Mouse (Mus musculus) kidney, embryonic 16.5 days (tissue): ENCODE measurements around the gene Gm11562. TPM values are rescaled to one million over a fixed set of nuclear protein-coding genes. Genes with fewer than 3 reads are reported as not detected.
A peak's percentile ranks its signal among the peaks of the same experiment; 100 is the strongest.
"Not testable (repeated sequence)": the region's sequence is repeated elsewhere in the genome, so short reads cannot be mapped to it uniquely, and the experiment has no call there.

ENCODE experiments used
- ATAC-seq: fragments of 200-750 bp; cut with Nextera tagmentation; 2 replicates; pipeline ENCODE4 v1.8.0; 2017; ENCODE audit warnings: moderate TSS enrichment; ENCODE audit not compliant: low FRiP score, low TSS enrichment
- H3K27ac ChIP-seq: fragments of 300-500 bp; sonication (generic); 2 replicates; pipeline ENCODE4 v1.5.1; 2014; ENCODE audit warnings: low read length
- H3K27me3 ChIP-seq: fragments of 300-500 bp; sonication (generic); 2 replicates; pipeline ENCODE4 v1.6.1; 2014; ENCODE audit warnings: low read length, control low read depth, mixed read lengths; ENCODE audit not compliant: insufficient read depth
- H3K36me3 ChIP-seq: fragments of 300-500 bp; sonication (generic); 2 replicates; pipeline ENCODE4 v1.6.1; 2014; ENCODE audit warnings: low read length, control low read depth, mixed read lengths; ENCODE audit not compliant: insufficient read depth
- H3K4me1 ChIP-seq: fragments of 300-500 bp; sonication (generic); 2 replicates; pipeline ENCODE4 v1.6.1; 2014; ENCODE audit warnings: low read length, control low read depth, mixed read lengths; ENCODE audit not compliant: insufficient read depth
- H3K4me2 ChIP-seq: fragments of 300-500 bp; sonication (generic); replicated peaks from 2 replicates; pipeline ENCODE4 v1.6.1; 2014; ENCODE audit warnings: low read depth, low read length
- H3K4me3 ChIP-seq: fragments of 300-500 bp; sonication (generic); 2 replicates; pipeline ENCODE4 v1.5.1; 2014; ENCODE audit warnings: mild to moderate bottlenecking, low read length
- H3K9ac ChIP-seq: fragments of 300-500 bp; sonication (generic); replicated peaks from 2 replicates; pipeline ENCODE4 v1.6.1; 2014; ENCODE audit warnings: low read length
- H3K9me3 ChIP-seq: fragments of 300-500 bp; sonication (generic); 2 replicates; pipeline ENCODE4 v1.6.1; 2016; ENCODE audit warnings: low read length, control low read depth
- whole genome bisulfite sequencing: fragments of 180-500 bp; shearing (Covaris S2); extraction: QIAGEN DNeasy Blood & Tissue Kit; methylation state at CpG from one replicate; pipeline ENCODE4 v1.1.7; 2014; 5-methylcytosine and 5-hydroxymethylcytosine counted together
- polyA plus RNA-seq: library from polyadenylated mRNA; unstranded; fragments of >200 nt; fragmentation: Nextera tagmentation; extraction: Ambion mirVana; gene quantifications from 2 replicates; pipeline ENCODE4 v1.2.1, GENCODE M21; 2015

The Gm11562 gene
- polyA plus RNA-seq, 1 experiment from 2014 or later = not detected

DNA sequence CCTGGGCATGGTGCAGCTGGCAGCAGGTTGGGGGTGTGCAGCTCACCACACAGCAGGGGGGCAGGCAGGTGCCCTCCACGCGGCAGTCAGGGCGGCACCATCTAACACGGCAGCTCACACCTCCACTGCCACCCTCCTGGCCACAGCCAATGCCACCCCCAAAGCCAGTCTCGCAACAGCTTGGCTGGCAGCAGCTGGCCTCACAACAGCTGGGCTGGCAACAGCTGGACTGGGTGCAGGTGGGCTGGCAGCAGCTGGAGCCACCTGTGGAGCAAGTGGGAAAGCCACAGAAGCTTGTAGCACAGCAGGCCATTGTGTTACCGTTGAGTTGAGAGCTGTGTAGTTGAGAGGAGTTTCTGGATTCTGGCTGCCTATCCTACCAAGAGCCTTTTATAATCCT, 22.5 kb downstream of the Gm11562 start, which contains the start of gene Krtap9-3:
Krtap9-3 (minus strand) TSS at position 364 of the 400 bp plus-strand sequence.
- not testable (repeated sequence) for H3K27me3 ChIP-seq, H3K27ac ChIP-seq, H3K4me2 ChIP-seq, H3K4me3 ChIP-seq, H3K9me3 ChIP-seq, H3K36me3 ChIP-seq, H3K9ac ChIP-seq, ATAC-seq, H3K4me1 ChIP-seq
- 80% methylated on average over 3 of the region's 6 CpGs for WGBS

DNA sequence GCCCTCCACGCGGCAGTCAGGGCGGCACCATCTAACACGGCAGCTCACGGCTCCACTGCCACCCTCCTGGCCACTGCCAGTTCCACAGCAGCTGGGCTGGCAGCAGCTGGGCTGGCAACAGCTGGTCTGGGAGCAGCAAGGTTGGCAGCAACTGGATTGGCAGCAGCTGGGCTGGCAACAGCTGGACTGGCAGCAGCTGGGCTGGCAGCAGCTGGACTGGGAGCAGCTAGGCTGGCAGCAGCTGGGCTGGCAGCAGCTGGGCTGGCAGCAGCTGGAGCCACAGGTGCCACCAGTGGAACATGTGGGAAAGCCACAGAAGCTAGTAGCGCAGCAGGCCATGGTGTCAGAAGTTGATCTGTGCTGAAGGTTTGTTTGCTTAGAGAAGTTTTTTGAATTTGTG, 29.3 kb downstream of the Gm11562 start, which contains the start of gene Krtap1-3:
Krtap1-3 (minus strand) TSS at position 359 of the 400 bp plus-strand sequence.
- Histone ChIP-seq H3K27me3 (no peaks in the 10 kb centered on the region), H3K36me3 (no peaks in the 10 kb centered on the region), H3K9ac (no peak within 1 kb of the TSS), H3K9me3 (no peaks in the 10 kb centered on the region), H3K27ac (no peak within 1 kb of the TSS), H3K4me1 (no peaks in the 10 kb centered on the region), H3K4me2 (no peak within 1 kb of the TSS), H3K4me3 (no peak within 1 kb of the TSS)
- ATAC-seq = no peak
- WGBS = 91% methylated on average over 6 of the region's 6 CpGs

DNA sequence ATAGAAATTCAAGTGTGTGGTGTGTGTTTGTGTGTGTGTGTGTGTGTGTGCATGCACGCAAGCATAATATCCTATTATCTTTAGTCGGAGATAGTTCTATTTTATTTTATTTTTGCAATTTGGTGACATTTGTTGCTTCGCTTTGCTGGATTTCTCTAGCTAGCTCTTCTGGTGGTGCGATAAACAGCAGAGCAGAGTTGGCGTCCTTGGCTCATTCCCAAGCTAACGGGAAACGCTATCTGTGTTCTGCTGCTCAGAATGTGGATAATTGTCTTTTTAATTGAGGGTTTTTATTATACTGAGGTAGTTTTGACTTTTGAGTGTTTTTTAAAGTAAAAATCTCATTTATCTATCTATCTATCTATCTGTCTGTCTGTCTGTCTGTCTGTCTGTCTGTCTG, 35.1 kb downstream of the Gm11562 start:
- Histone ChIP-seq H3K27ac (no peak overlapping the region), H3K4me3 (no peak overlapping the region), H3K4me2 (no peak overlapping the region), H3K9ac (no peak overlapping the region), H3K4me1 (no peaks in the 10 kb centered on the region), H3K27me3 (no peaks in the 10 kb centered on the region), H3K36me3 (no peaks in the 10 kb centered on the region), H3K9me3 (no peaks in the 10 kb centered on the region)
- 86% methylated on average over 7 of the region's 7 CpGs for WGBS
- ATAC-seq = no peak

- Histone ChIP-seq H3K9ac (no peak within 1 kb of the TSS), H3K4me3 (no peak within 1 kb of the TSS), H3K27me3 (no peaks in the 10 kb centered on the region), H3K27ac (no peak within 1 kb of the TSS), H3K9me3 (no peaks in the 10 kb centered on the region), H3K4me2 (no peak within 1 kb of the TSS), H3K36me3 (no peaks in the 10 kb centered on the region), H3K4me1 (no peaks in the 10 kb centered on the region)
- ATAC-seq = no peak
- 72% methylated on average over 5 of the region's 5 CpGs for WGBS
Observed at GRCm38 (mm10) chr11:99583245-99583704, 37.0 kb downstream of the Gm11562 start, which contains the start of gene Krtap1-4. Gene Krtap1-4, minus strand, starts transcription at chr11:99583654.

- H3K9ac ChIP-seq = no peak overlapping the region
- H3K27me3 ChIP-seq = no peaks in the 10 kb centered on the region
- ATAC-seq = no peak
- no peaks in the 10 kb centered on the region for H3K4me1 ChIP-seq
- no peaks in the 10 kb centered on the region for H3K36me3 ChIP-seq
- no peak overlapping the region for H3K27ac ChIP-seq
- H3K9me3 ChIP-seq = no peaks in the 10 kb centered on the region
- H3K4me2 ChIP-seq = no peak overlapping the region
- WGBS = 81% methylated on average over 6 of the region's 6 CpGs
- H3K4me3 ChIP-seq = no peak overlapping the region
Observed at GRCm38 (mm10) chr11:99581564-99581963, 38.7 kb downstream of the Gm11562 start.

DNA sequence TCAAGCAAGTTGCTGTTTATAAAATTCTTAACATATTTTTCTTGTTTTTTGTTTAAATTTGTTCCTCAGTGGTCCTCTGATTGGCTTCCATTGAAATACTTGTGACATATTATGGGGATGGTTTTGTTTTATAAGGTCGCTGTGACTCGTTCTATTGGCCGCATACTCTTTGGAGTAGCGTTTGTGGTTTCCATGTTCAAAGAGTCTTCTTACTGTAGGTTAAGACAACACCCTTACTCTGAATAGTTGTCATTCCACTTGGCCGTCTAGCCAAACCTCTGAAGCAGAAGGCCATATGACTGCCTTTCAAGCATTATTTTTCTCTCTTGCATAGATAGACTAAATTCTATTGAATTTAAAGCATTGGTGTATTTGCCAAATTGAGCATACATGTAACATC, 39.2 kb downstream of the Gm11562 start:
- no peaks in the 10 kb centered on the region for H3K9me3 ChIP-seq
- no peaks in the 10 kb centered on the region for H3K36me3 ChIP-seq
- no peak for ATAC-seq
- H3K4me2 ChIP-seq = no peak overlapping the region
- no peaks in the 10 kb centered on the region for H3K27me3 ChIP-seq
- WGBS = 88% methylated on average over 5 of the region's 5 CpGs
- no peak overlapping the region for H3K9ac ChIP-seq
- no peaks in the 10 kb centered on the region for H3K4me1 ChIP-seq
- H3K27ac ChIP-seq = no peak overlapping the region
- no peak overlapping the region for H3K4me3 ChIP-seq

- no peak within 1 kb of the TSS for H3K4me2 ChIP-seq
- ATAC-seq = no peak
- 85% methylated on average over 6 of the region's 6 CpGs for WGBS
- no peak within 1 kb of the TSS for H3K9ac ChIP-seq
- no peaks in the 10 kb centered on the region for H3K4me1 ChIP-seq
- no peaks in the 10 kb centered on the region for H3K27me3 ChIP-seq
- H3K27ac ChIP-seq = no peak within 1 kb of the TSS
- H3K9me3 ChIP-seq = no peaks in the 10 kb centered on the region
- no peak within 1 kb of the TSS for H3K4me3 ChIP-seq
- H3K36me3 ChIP-seq = no peaks in the 10 kb centered on the region
Observed at GRCm38 (mm10) chr11:99580636-99581035, 39.6 kb downstream of the Gm11562 start, which contains the start of gene Krtap1-5. Gene Krtap1-5, minus strand, starts transcription at chr11:99581016.

- ATAC-seq = peak; percentile 86
- no peak overlapping the region for H3K9ac ChIP-seq
- no peaks in the 10 kb centered on the region for H3K9me3 ChIP-seq
Observed at GRCm38 (mm10) chr11:99574106-99574505, 46.1 kb downstream of the Gm11562 start.

DNA sequence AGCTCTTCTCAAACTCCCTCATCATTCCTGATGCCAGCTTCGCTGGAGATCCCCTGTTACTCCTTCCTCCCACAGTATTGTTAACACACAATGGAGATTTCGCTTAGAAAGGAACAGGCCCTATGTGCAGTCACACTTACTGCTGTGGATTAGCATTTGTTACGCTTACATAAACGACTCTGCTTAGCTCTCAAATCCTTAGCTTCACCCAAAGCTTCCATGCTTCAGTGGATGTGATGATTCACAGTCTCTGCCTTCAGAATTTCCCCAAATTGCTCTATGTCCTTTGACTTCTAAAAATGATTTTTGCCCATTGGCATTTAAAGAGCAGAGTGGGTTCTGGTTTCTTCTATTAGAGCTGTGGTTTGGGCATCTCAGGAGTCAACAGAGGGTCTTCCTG, 47.1 kb downstream of the Gm11562 start:
- Histone ChIP-seq H3K4me2 (no peak overlapping the region), H3K4me1 (0 out of 2 replicates have a peak, but pooled peaks cover 2% of the 10 kb centered on the region), H3K27ac (no peak overlapping the region), H3K36me3 (no peaks in the 10 kb centered on the region), H3K4me3 (no peak overlapping the region), H3K9me3 (no peaks in the 10 kb centered on the region), H3K27me3 (no peaks in the 10 kb centered on the region), H3K9ac (no peak overlapping the region)
- no peak for ATAC-seq
- 62% methylated on average over 4 of the region's 4 CpGs for WGBS

More at GRCm38 (mm10) chr11:99574106-99574505, 46.1 kb downstream of the Gm11562 start:
- no peaks in the 10 kb centered on the region for H3K36me3 ChIP-seq
- H3K27me3 ChIP-seq = no peaks in the 10 kb centered on the region
- no peak overlapping the region for H3K27ac ChIP-seq
- 0 out of 2 replicates have a peak, but pooled peaks cover 2% of the 10 kb centered on the region for H3K4me1 ChIP-seq
- peak overlapping the region; percentile 43 for H3K4me2 ChIP-seq
- H3K4me3 ChIP-seq = no peak overlapping the region
- under 1% methylated on average over 7 of the region's 7 CpGs for WGBS
